Mouse (Mus musculus): ENCODE results near the gene Gpr61. TPM values are rescaled to one million over a fixed set of nuclear protein-coding genes. Genes with fewer than 3 reads are reported as not detected.

Gene Gpr61
- polyA plus RNA-seq, 1 experiment from 2014 or later = 0.13 TPM

DNA sequence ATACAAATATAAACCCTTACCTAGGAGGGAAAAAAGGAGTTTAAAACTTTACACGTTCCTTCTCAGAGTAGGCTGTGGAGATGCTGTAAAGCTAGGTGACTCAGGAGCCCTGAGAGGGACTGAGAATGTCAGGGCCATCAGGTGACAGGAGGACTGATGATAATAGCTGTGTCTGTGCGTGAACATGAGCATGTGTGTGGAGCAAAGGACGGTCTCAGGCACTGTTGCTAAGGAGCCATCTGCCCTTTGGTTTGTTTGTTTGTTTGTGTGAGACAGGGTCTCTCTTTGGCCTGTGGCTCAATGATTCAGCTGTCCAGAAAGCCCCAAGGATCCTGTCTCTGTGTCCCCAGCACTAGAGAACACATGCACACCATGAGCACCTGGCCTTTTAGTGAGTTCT, 33.6 kb downstream of the Gpr61 start:
- H3K36me3 ChIP-seq (ENCODE audit: control insufficient read depth, insufficient read depth, low read length) = peaks cover 6% of the 10 kb centered on the region; the same call in 1 of the 2 replicates
- no peak overlapping the region for H3K9ac ChIP-seq (ENCODE audit: low read depth, low read length)
- no peaks in the 10 kb centered on the region for H3K9me3 ChIP-seq (ENCODE audit: control insufficient read depth, low read length)
- peaks cover 6% of the 10 kb centered on the region; the same call in 1 of the 2 replicates for H3K4me1 ChIP-seq (ENCODE audit: control insufficient read depth, insufficient read depth, low read length)
- no peak overlapping the region for H3K27ac ChIP-seq (ENCODE audit: low read length)
- no peaks in the 10 kb centered on the region for H3K27me3 ChIP-seq (replicated peaks; ENCODE audit: control insufficient read depth, insufficient read depth, low read length)
- no peak overlapping the region for H3K4me3 ChIP-seq (ENCODE audit: low read length)
- H3K4me2 ChIP-seq (ENCODE audit: low read depth, low read length) = no peak overlapping the region
- WGBS = 78% methylated on average over 3 of the region's 3 CpGs
- ATAC-seq = no peak

DNA sequence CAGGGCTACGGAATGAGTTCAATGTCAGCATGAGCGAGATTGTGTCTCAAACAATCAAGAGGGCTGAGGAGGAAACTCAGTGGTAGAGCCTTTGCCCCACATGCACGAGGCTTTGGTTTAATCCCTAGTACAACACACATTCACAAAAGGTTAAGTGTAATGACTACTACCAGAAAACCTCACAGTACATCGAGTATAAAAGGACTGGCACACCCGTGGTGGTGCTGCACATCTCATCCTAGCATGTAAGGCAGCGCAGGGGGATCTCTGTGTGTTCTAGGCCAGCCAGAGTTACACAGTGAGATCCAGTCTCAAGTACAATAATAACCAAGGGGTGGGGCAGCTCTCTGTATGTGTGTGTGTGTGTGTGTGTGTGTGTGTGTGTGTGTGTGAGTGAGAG, 37.2 kb downstream of the Gpr61 start:
- 91% methylated on average over 6 of the region's 6 CpGs for WGBS
- no peak for ATAC-seq
- Histone ChIP-seq H3K9ac (ENCODE audit: low read depth, low read length) (no peak overlapping the region), H3K9me3 (ENCODE audit: control insufficient read depth, low read length) (no peaks in the 10 kb centered on the region), H3K4me3 (ENCODE audit: low read length) (no peak overlapping the region), H3K27me3 (replicated peaks; ENCODE audit: control insufficient read depth, insufficient read depth, low read length) (no peaks in the 10 kb centered on the region), H3K36me3 (ENCODE audit: control insufficient read depth, insufficient read depth, low read length) (peaks cover 6% of the 10 kb centered on the region; the same call in 1 of the 2 replicates), H3K4me1 (ENCODE audit: control insufficient read depth, insufficient read depth, low read length) (no peaks in the 10 kb centered on the region), H3K4me2 (ENCODE audit: low read depth, low read length) (no peak overlapping the region), H3K27ac (ENCODE audit: low read length) (no peak overlapping the region)

DNA sequence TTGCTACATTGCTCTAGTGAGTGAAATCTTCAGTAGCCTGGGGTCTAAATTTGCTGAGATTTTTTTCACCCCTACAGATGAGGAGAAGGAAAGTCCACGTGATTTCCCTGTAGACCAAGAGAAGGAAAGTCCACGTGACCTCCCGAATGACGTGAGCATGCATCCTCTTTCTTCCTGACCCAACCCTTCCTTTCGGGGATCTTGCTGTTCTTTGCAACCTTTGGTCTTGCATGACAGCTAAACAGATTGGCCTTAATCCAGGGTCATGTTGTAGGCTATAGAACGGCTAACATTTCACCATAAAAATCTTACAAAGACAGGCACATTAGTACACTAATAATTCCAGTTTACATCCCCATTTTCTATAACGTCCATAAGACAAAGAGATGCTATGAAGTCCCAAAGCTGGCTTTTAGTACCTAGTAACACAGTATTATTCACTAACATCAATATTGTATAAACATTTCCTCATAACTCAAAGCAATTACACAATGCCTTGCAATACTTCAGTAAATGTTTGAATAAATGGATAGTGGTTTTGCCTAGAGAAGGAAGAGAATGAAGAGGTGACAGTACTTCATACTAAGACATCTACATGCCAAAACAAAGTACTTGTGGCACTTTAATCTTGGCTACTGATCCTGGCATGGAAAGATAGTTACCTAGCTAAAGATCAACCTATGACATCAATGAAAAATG, 40.9 kb downstream of the Gpr61 start:
- no peak overlapping the region for H3K27ac ChIP-seq (ENCODE audit: low read length)
- no peak overlapping the region for H3K4me3 ChIP-seq (ENCODE audit: low read length)
- 77% methylated on average over 7 of the region's 7 CpGs for WGBS
- no peak overlapping the region for H3K4me2 ChIP-seq (ENCODE audit: low read depth, low read length)
- H3K4me1 ChIP-seq (ENCODE audit: control insufficient read depth, insufficient read depth, low read length) = no peaks in the 10 kb centered on the region
- no peak overlapping the region for H3K9ac ChIP-seq (ENCODE audit: low read depth, low read length)
- H3K9me3 ChIP-seq (ENCODE audit: control insufficient read depth, low read length) = no peaks in the 10 kb centered on the region
- no peaks in the 10 kb centered on the region for H3K27me3 ChIP-seq (replicated peaks; ENCODE audit: control insufficient read depth, insufficient read depth, low read length)
- peaks cover 13% of the 10 kb centered on the region; the same call in 1 of the 2 replicates for H3K36me3 ChIP-seq (ENCODE audit: control insufficient read depth, insufficient read depth, low read length)
- ATAC-seq = 0 out of 2 replicates have a peak, but pooled peaks have one; percentile 20

DNA sequence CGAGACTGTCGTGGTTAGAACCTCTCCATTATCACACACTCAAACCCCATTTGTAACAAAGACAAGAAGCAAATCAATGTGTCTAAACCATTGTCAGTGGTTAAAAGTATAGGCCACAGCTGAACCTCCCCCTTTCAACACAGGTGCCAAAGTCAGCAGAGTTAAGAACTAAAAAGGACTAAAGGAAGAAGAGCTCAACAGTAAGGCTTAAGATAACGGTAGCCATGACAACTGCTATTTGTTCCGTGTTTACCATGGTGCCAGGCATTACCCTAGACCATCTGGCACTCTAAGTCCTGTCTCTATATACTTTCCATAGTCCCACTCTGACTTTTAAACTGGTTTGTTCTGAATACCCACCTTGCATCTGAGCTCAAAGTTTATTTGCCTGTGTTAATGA, 42.0 kb downstream of the Gpr61 start:
- Histone ChIP-seq H3K9me3 (ENCODE audit: control insufficient read depth, low read length) (no peaks in the 10 kb centered on the region), H3K9ac (ENCODE audit: low read depth, low read length) (no peak overlapping the region), H3K27me3 (replicated peaks; ENCODE audit: control insufficient read depth, insufficient read depth, low read length) (no peaks in the 10 kb centered on the region), H3K36me3 (ENCODE audit: control insufficient read depth, insufficient read depth, low read length) (peaks cover 10% of the 10 kb centered on the region), H3K4me1 (ENCODE audit: control insufficient read depth, insufficient read depth, low read length) (no peaks in the 10 kb centered on the region), H3K4me3 (ENCODE audit: low read length) (no peak overlapping the region), H3K4me2 (ENCODE audit: low read depth, low read length) (no peak overlapping the region), H3K27ac (ENCODE audit: low read length) (peak overlapping the region; percentile 60; the same call in 1 of the 2 replicates)
- peak; percentile 74 for ATAC-seq
- WGBS = 78% methylated on average over 4 of the region's 4 CpGs

DNA sequence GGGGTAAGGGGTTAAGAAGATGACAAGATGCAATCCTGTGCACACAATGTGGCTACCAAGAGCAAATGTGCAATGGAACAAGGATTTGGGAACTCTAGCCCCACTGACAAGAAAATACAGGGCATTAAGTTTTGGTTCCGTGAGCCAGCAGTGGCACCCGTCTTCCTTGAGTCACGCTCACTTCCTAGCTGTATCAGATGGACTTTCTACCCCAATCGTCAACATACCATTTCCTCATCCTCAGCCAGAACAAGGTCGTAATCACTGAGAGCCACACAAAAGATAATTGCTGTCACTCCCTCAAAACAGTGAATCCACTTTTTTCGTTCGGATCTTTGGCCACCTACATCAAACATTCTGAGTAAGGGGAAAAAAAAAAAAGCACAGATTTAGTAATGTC, 42.4 kb downstream of the Gpr61 start:
- Histone ChIP-seq H3K4me3 (ENCODE audit: low read length) (no peak overlapping the region), H3K27ac (ENCODE audit: low read length) (peak overlapping the region; percentile 60; the same call in 1 of the 2 replicates), H3K27me3 (replicated peaks; ENCODE audit: control insufficient read depth, insufficient read depth, low read length) (no peaks in the 10 kb centered on the region), H3K4me2 (ENCODE audit: low read depth, low read length) (no peak overlapping the region), H3K4me1 (ENCODE audit: control insufficient read depth, insufficient read depth, low read length) (no peaks in the 10 kb centered on the region), H3K9me3 (ENCODE audit: control insufficient read depth, low read length) (no peaks in the 10 kb centered on the region), H3K9ac (ENCODE audit: low read depth, low read length) (no peak overlapping the region), H3K36me3 (ENCODE audit: control insufficient read depth, insufficient read depth, low read length) (peaks cover 10% of the 10 kb centered on the region)
- WGBS = 66% methylated on average over 7 of the region's 7 CpGs
- peak; percentile 88 for ATAC-seq

DNA sequence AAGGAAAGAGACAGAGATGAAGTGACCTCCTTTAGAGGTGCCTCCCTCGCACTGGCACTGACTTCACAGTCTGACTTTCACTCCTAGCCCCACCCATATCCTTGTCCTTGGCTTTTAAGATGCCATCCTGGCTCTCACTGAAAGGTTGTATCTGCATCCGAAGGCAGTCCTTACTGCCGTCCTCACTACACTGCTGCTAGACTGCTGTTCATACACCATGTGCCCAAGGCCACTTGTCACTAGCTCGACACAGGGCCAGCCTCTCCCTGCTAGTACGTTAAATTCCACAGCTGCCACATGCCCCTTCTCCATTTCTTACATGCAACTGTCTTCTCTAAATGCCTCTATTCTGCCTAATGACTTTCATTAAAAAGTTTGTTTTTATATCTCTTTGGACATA, 43.4 kb downstream of the Gpr61 start:
- Histone ChIP-seq H3K36me3 (ENCODE audit: control insufficient read depth, insufficient read depth, low read length) (peaks cover 10% of the 10 kb centered on the region), H3K4me2 (ENCODE audit: low read depth, low read length) (no peak overlapping the region), H3K27ac (ENCODE audit: low read length) (no peak overlapping the region), H3K4me1 (ENCODE audit: control insufficient read depth, insufficient read depth, low read length) (no peaks in the 10 kb centered on the region), H3K27me3 (replicated peaks; ENCODE audit: control insufficient read depth, insufficient read depth, low read length) (no peaks in the 10 kb centered on the region), H3K4me3 (ENCODE audit: low read length) (no peak overlapping the region), H3K9ac (ENCODE audit: low read depth, low read length) (no peak overlapping the region), H3K9me3 (ENCODE audit: control insufficient read depth, low read length) (no peaks in the 10 kb centered on the region)
- WGBS = 81% methylated on average over 5 of the region's 5 CpGs
- no peak for ATAC-seq

DNA sequence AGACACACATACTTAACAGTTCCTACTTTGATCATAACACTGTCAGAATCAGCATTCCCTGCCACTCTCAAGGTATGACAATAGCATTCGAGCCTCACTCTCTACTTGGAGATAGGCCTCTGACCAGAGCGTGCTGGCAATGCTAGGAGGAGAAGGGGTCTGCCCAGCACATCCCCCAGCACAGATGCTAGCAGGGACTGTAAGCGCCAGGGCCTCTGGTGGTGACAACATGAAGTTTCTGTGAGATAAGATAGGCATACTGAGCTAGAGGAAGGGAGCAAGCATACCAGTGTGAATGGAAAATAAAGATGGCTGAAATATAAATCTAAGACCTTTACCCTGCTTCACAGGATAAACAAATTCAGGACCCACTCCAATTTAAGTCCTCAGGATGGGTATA, 49.4 kb downstream of the Gpr61 start:
- Histone ChIP-seq H3K4me2 (ENCODE audit: low read depth, low read length) (no peak overlapping the region), H3K27me3 (replicated peaks; ENCODE audit: control insufficient read depth, insufficient read depth, low read length) (no peaks in the 10 kb centered on the region), H3K4me1 (ENCODE audit: control insufficient read depth, insufficient read depth, low read length) (no peaks in the 10 kb centered on the region), H3K4me3 (ENCODE audit: low read length) (no peak overlapping the region), H3K36me3 (ENCODE audit: control insufficient read depth, insufficient read depth, low read length) (peaks cover 8% of the 10 kb centered on the region; the same call in 1 of the 2 replicates), H3K9ac (ENCODE audit: low read depth, low read length) (no peak overlapping the region), H3K9me3 (ENCODE audit: control insufficient read depth, low read length) (no peaks in the 10 kb centered on the region), H3K27ac (ENCODE audit: low read length) (no peak overlapping the region)
- WGBS = 82% methylated on average over 3 of the region's 3 CpGs
- no peak for ATAC-seq

DNA sequence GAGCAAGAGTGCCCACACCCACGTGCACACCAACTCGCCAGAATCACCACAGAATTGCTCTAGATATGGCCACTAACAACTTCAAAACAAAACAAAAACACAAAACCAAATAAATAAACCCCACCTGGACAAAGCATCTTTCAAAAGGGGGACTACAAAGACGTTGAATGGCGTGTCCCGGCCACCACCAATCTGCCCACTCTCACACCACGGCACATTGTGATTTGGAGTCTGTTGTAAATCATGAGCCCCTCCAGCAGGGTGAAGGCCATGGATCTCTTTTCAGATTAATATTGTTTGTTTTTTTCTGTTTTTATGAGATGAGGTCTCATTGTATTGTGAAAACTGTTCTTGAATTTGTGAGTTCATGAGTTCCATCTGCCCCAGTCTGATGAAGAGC, 52.6 kb downstream of the Gpr61 start:
- ATAC-seq = no peak
- Histone ChIP-seq H3K4me2 (ENCODE audit: low read depth, low read length) (no peak overlapping the region), H3K27me3 (replicated peaks; ENCODE audit: control insufficient read depth, insufficient read depth, low read length) (no peaks in the 10 kb centered on the region), H3K27ac (ENCODE audit: low read length) (no peak overlapping the region), H3K4me1 (ENCODE audit: control insufficient read depth, insufficient read depth, low read length) (no peaks in the 10 kb centered on the region), H3K9ac (ENCODE audit: low read depth, low read length) (no peak overlapping the region), H3K9me3 (ENCODE audit: control insufficient read depth, low read length) (no peaks in the 10 kb centered on the region), H3K4me3 (ENCODE audit: low read length) (no peak overlapping the region), H3K36me3 (ENCODE audit: control insufficient read depth, insufficient read depth, low read length) (no peaks in the 10 kb centered on the region)
- WGBS = 80% methylated on average over 6 of the region's 6 CpGs

DNA sequence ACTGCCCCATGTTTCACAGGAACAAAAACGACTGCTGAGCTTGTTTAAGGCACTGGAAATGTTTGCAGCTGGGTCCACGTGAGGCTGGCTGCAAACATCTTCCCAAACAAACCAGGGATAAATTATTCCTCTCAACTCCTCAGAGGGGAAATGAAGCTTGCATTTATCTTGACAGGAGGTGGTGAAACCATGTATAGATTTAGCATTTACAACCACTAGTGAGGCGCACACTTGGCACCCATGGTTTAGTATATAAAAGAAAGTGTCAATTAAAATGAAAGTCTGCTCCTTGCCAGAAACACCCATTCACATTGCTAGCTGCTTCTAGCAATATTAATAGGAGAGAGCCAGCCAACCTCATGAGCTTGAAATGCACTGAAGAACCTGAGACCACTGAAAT, 53.1 kb downstream of the Gpr61 start:
- ATAC-seq = no peak
- H3K4me3 ChIP-seq (ENCODE audit: low read length) = no peak overlapping the region
- WGBS = 43% methylated on average over 3 of the region's 3 CpGs
- H3K27ac ChIP-seq (ENCODE audit: low read length) = no peak overlapping the region
- H3K4me1 ChIP-seq (ENCODE audit: control insufficient read depth, insufficient read depth, low read length) = no peaks in the 10 kb centered on the region
- no peak overlapping the region for H3K9ac ChIP-seq (ENCODE audit: low read depth, low read length)
- H3K36me3 ChIP-seq (ENCODE audit: control insufficient read depth, insufficient read depth, low read length) = no peaks in the 10 kb centered on the region
- no peak overlapping the region for H3K4me2 ChIP-seq (ENCODE audit: low read depth, low read length)
- no peaks in the 10 kb centered on the region for H3K9me3 ChIP-seq (ENCODE audit: control insufficient read depth, low read length)
- no peaks in the 10 kb centered on the region for H3K27me3 ChIP-seq (replicated peaks; ENCODE audit: control insufficient read depth, insufficient read depth, low read length)
